Mouse (Mus musculus) Muller cell, postnatal 12 days (primary cell): Measurements from ENCODE around the gene Brap.

ENCODE experiments used
- DNase-seq: peaks from one replicate; pipeline ENCODE4 v3.0.0-alpha.2; 2015; ENCODE audit errors: inconsistent ontology term

The Brap gene

GRCm38 (mm10) chr5:121714331-121714730 lies 54.0 kb downstream of the Brap start:
- DNase-seq, result no peak

- DNase-seq, result no peak
Measured at GRCm38 (mm10) chr5:121714928-121715327, 54.6 kb downstream of the Brap start.

DNA sequence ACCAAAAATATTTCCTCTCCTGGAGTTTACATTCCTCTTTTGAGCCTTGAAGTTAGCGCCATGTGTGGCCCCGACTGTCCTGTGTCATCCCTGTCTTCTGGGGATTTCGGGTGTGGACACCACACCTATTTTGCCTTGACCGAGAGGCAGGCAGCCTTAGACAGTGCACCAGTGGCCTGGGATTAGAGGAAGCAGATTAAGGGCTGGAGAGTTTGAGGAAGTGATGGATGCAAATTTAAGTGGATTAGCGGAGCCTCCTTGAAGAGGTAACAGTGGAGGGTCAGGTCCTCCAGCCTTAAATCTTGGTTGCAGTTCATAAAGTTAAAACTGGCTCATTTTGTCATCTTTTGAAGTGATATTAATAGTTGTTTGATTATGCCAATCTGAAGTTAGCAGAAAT lies 58.1 kb downstream of the Brap start:
- DNase-seq, result no peak

- DNase-seq, result no peak
Measured at GRCm38 (mm10) chr5:121720888-121721585, 60.7 kb downstream of the Brap start.

- DNase-seq, result no peak
Measured at GRCm38 (mm10) chr5:121721841-121722240, 61.5 kb downstream of the Brap start.

- DNase-seq, result no peak
Measured at GRCm38 (mm10) chr5:121724678-121725077, 64.3 kb downstream of the Brap start.

- no peak for DNase-seq
Measured at GRCm38 (mm10) chr5:121730057-121730456, 69.7 kb downstream of the Brap start.

DNA sequence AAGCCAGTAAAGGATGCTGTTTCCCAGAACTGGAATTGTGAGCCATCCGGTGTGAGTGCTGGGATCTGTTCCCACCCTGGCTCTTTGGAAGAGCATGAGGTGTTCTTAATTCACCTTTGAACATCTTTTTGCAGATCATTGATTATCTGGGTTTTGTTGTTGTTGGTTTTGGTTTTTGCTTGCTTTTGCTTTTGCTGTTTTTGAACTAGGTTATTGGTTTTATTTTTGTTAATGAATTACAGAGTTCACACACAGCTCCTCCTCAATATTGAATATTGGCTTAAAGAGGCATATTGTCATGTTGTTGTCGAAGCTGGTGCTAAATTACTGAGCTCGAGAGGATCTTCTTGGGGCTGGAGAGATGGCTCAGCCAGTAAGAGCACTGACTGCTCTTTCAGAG lies 76.3 kb downstream of the Brap start:
- no peak for DNase-seq
